Mouse (Mus musculus) cerebral cortex, adult 2 months (tissue): Measurements from ENCODE around the gene Stat6.

Source experiments
- WGBS: fragments of 180-500 bp; shearing (Covaris S2); methylation state at CpG from one replicate; pipeline ENCODE4 v1.1.7; 2018; 5-methylcytosine and 5-hydroxymethylcytosine counted together

The Stat6 gene

DNA sequence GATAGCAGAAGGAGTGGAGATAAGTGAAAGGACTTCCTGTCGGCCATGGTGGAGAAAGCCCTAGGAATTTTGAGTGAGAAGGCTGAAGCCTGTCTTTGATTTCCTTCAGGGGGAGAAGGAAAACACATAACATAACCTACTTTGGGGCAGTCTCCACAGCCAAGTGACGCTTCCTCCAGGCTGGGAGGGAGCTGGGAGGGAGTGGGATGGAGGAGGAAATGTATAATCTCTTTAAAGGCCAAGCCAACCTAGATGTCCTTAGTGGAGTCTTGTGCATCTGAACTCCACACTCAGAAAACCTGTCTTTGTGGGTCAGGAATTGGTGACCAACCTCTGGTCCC lies 27.8 kb upstream of the Stat6 start:
- WGBS, result 10% methylated on average over 2 of the region's 2 CpGs

DNA sequence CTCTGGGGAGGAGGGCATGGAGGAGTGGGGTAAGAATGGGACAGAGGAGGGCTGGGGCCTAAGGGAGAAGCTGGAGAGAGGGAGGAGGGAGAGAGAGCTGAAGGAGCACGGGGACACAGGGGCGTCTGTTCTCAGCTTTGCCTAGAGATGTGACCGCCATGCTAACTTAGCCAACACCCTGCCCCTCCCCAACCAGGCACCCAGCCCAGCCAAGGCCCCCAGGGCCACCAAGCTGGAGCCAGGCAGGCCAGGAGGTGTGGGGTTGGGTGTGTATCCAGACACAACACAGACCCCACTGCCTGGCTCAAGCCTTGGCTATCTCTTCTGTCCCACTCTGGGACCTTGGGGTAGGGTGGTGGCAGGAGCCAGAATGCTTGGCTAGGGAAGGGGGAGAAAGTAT lies 27.2 kb upstream of the Stat6 start:
- 56% methylated on average over 3 of the region's 3 CpGs for WGBS

DNA sequence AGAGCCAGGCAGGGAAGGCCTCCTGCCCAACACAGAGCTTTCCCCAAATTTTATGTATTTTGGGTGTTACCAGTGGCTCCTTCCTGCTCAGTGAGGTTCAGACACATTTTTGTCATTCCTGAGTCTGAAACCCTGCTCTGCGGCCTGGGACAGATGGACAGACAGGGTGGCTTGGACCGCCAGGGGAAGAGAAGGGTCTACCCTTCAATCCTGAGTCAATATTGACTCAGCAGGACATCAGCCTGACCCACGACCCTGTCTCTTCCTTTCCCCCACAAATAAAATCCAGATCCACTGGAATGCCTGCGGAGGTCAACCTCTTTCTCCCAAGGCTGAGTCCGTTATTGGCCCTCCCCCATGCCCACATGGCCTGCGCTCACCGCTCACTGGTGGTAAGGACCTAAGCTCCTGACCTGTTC lies 26.5 kb upstream of the Stat6 start:
- WGBS, result 66% methylated on average over 7 of the region's 7 CpGs

DNA sequence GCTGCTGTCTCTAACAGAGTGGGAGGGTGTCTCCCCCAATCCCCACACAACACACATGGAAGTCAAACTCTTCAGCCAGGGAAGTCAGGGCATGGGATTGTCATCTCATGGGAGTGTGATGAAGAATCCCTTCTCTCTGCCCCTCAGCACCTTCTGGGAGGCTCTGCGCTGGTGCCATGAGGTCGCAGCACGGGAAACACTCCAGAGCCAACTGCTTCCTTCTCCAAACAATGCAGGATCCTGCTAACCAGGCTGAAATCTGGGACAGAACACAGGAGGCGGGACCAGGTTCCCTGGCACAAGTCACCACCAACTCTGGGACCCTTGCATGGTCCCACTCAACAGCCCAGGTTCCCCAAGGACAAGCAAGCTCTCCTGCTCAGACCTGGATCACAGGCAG lies 25.5 kb upstream of the Stat6 start:
- 42% methylated on average over 4 of the region's 4 CpGs for WGBS

DNA sequence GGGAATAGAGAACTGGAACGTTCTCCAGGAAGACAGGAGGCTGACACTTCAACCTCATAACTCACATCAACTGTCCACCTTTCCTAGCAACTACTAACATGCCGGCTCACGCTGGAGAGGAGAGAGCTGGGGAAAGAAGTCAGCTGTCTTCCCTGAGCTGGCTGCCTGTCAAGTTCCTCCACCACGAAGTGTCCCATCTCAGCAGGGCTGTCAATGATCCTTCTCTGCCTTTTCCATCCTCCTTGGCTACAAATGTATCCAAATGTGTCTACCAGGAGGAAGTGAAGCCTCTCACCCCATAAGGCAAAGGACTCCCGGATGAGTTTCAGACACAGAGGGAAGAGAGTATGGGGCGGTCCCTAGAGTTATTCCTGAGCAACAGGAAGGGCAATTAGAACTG lies 24.6 kb upstream of the Stat6 start:
- 19% methylated on average over 6 of the region's 6 CpGs for WGBS

DNA sequence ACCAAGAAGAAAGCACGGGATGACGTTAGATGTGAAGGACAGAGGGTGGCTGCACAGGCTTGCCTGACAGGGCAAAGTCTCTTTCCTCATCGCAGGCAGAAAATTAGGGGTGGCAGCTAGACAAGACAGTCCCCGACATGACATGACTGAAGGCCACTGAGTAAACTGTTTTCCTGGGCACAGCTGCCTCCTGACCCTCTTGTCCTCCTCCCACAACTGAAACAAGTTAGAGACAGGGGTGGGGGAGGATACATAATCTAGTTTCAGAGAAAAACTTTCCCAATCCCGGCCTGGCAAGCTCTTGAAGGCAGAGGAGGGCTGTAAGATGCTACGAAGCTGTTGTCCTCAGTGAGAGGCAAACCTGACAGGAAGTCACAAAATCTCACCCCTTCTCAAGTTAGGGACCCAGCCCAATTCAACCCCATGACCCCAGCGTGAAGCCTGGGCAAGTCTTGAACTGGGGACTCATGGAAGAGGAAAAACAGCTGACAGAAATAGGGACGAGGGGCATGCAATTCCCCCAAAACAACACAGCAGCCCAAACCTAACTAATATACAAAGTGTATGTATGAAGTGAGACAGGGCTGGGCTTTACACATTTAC lies 23.6 kb upstream of the Stat6 start:
- 14% methylated on average over 8 of the region's 8 CpGs for WGBS

DNA sequence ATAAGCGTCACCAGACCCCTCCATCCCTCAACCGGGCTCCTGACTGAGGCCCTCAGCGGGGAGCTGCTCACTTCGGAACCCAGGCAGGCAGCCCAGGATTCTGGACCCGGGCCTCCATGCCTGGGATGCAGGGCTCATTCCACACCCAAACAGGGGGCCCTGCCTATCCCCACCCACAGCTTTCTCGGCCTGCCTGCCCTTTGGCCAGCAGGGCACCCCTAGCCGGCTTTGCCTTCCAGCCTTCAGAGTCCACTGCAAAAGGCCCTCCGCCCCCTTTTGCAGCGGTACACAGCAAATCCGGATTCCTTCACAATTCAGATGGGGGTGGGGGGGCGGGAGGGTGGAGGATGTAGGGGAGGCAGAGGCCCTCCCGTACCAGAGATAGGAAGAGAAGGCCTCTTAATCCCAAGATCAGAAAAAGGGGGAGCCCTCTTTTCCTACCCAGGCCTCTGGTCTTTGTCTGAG lies 22.8 kb upstream of the Stat6 start:
- 10% methylated on average over 12 of the region's 12 CpGs for WGBS

DNA sequence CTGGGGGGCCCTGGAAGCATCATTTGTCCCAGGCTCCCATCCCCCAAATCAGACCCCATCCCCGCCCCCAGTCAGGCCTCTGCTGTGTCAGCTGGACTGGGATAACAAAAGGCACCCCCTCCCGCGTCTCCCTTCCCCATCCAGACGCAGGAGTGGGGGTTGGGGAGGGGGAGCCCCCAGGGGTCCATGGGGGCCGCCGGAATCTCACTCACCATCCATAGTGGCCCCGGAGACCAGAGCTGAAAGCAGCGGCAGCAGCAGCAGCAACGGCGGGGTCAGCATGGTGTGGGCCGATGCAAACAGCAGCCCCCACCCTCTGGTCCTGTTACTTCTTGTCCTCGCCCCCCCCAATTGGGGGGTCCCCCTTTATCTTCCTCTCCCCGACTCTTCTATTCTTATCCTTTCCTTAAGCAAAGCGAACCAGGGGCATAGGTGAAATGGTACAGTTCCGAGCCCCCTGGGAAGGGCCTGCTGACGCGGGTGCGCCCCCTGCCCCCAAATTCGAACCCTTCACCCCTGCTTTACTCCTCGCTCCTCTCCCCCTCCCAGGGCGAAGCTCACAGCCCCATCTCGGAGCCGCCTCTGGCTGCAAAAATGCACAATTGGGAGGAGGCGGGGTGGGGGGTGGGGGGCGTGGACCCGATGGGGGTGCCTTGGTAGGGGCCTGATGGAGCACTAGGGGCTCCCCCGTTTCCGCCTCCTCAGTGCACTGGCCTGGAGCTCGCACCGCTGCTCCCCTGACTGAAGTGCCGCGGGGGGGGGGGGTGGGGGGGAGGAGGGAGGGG lies 22.2 kb upstream of the Stat6 start, which contains the start of gene Lrp1:
TSS of gene Lrp1 (minus strand) at position 743 of the 785 bp plus-strand sequence.
- WGBS, result 2% methylated on average over 32 of the region's 32 CpGs

DNA sequence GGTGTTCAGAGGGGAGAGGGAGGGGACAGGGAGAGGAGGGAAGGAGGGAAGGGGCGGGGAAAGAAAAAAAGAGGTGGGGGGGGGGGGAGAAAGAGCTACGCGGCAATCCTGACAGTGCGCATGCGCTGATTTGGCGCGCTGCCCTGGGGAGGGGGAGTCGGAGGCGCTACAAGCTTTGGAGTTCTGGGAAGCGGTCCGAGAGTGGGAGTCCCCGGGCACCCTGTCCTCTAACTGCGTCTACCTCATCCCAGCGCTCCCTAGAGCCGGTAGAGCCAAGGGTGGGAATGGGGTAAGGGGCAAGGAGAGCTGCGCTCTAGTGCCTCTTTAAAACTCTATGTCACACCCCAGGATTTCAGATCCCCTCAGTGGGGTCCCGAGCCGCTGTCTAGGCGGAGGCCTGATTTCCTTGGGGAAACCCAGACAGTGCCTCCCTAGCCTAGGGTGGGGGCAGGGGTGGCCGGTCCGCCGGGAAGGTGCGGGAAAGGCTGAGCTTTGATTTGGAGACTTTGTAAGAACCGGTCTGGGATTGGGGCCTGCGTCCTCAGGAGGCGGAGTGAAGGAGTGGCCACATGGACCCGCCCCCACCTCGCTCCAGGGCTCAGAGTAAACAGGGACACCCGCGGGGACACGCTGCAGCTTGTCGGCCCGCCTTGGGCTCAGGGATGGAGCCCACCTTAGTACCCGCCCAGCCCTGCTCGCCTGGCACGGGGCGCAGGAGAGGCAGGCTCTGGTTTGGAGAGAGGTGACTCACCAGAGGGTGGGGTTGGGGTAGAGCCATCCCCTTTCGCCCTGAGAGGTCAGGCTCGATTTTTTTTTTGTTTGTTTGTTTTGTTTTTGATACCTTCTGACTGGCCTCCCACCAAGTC lies 21.4 kb upstream of the Stat6 start:
- WGBS, result under 1% methylated on average over 36 of the region's 39 CpGs

DNA sequence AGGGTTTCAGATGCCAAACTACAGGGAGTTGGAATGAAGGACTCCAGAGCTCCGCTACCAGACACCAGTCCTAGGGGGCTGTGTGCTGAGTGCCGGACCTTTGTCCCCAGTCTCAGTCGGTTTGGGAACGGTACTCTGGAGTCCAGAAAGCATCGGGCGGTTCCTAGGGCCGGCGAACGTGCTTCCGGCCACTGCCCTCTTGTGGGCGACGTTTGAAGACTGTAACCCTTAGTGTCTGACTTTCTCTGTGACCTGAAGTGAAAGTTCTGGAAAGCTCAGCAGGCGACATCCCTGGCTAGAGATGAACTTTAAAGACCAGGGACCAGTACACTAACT lies 20.8 kb upstream of the Stat6 start:
- 5% methylated on average over 13 of the region's 13 CpGs for WGBS

DNA sequence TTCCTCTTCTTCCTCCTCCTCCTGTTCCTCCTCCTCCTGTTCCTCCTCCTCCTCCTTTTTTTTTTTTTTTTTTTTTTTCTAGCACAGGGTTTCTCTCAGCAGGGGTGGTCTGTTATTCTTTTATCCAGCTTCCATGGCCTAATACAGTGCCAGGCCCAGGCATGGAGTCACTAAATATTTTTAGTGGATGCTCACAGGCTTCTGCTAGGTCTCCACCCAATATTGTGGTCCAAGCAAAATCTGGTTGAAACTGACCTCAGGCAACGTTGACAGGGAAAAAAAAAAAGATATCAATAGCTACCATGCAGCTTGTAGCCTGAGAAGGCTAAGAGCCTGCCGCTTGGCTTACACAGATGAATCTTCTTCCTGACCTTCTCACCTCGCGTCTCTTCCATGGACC lies 20.1 kb upstream of the Stat6 start:
- 72% methylated on average over 4 of the region's 4 CpGs for WGBS

DNA sequence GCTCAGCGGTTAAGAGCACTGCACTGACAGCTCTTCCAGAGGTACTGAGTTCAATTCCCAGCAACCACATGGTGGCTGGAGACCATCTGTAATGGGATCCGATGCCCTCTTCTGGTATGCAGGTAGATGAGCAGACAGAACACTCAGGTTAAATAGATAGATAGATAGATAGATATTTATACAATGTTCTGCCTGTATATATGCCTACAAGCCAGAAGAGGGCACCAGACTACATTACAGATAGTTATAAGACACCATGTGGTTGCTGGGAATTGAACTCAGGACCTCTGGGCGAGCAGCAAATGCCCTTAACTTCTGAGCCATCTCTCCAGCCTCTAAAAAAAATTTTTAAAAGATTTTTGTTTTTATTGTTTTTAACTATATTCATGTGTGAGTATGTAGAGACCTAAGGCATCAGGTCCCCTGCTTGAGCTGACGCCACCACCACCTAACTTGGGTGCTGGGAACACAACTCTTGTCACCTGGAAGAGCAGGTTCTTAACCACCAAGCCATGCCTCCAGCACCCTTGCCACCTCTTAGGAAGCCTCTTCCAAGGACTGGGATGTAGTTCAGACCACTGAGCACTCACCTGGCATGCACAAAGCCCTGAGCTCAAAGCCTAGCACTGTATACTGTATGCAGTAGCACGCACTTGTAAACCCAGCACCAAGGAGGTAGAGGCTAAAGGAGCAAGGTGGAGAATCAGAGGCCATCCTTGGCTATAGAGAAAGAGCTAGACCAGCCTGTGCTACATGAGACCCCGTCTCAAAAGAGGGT lies 19.2 kb upstream of the Stat6 start:
- 97% methylated on average over 6 of the region's 6 CpGs for WGBS

DNA sequence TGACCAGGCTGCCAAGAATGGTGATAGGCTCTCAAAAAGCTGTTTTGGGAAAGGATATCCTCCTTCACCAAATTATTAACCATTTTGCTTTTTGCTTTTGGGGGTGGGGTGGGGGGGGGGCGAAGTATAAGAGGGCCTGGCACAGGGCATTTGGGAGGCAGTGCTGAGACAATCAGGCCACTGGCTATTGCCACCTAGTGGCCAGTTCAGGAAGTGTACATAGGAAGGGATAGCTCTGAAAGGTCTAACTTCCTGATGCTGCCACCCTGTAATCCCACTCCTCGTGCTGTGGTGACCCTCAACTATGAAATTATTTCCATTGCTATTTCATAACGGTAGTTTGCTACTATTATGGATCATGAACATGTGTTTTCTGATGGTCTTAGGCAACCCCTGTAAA lies 16.4 kb upstream of the Stat6 start:
- WGBS, result 82% methylated on average over 3 of the region's 3 CpGs

DNA sequence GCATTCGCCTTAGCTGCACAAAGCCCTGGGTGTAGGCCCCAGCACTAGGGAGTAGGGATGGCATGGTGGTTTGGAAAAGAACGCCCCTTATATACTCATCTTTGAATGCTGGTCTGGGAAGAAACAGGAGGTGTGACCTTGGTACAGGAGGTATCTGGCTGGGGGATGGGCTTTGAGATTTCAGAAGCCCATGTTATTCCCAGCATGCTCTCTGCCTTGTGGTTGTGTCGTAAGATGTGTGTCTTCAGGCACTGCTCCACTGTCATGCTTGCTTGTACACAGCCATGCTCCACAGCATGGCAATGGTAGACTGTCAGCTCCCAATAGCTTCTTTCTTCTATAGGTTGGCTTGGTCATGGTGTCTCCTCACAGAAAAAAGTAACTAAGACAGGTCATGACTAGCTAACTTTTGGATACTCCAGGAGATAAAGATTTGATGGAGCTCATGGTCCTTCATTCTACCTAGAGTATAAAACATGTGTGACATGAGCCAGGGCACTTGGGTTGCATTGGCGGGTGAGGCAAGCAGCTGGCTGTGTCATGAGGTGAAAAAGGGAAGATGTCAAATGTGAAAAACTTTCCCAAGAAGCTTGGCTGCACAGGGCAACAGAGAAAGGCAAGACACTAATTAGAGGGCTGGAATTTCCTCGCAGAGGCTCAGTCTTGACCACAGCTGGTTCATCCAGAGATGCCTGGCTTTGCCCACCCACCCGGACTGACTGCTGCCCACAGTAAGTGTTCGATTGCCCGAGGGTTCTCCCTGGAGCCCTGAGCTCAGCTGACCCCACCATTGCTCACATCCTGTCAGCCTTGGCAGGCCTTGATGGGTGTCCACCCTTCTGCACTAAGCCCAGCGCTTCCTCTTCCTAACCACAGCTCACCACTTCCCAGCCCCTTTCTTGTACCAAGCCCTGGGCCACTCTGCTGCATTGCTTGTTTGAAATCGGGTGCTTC lies 11.2 kb upstream of the Stat6 start:
- WGBS, result 83% methylated on average over 10 of the region's 10 CpGs

DNA sequence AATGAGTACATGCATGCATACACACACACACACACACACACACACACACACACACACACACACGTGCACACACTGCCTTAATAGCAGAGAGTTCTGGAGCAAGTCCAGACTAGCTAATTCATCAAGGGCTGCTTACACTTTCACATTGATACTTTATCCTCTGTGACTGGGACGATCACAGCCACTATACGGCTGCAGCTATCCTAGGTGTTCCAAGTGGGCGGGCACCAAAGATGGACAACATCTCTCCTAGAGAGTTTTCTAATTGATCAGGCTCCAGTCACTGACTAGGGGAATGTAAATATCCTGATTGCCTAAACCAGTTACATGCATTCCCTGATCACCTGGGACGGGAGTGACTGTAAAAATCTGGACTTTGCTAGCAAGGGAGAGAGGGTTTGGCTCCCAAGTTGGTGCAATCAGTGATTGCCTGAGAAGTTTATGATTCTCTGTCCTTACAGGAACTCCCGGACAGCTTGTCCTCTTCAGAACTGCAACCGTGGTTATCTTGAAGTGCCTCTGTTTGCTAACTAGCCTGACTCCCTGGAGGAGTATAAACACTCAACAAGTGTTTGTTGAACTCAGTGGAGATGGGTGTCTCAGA lies 10.0 kb upstream of the Stat6 start:
- WGBS, result 78% methylated on average over 7 of the region's 7 CpGs

DNA sequence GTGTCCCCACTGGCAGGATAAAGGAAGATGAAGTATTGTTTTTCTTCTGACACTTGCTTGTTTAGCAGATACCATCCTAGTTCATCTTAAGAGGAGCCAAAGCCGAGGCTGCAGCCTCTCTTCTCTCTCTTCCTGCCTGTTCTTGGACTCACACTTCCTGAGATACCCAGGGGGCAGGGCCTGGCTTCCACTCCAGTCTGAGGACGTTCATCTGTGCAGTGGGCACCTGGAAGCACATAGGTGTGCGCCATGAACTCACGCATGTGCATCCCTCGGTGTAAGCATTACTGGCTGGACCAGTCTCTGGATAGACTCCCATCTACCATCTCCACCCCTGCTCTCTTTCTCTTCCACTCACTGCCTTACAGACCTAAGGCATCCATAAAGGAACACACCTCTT lies 2.4 kb upstream of the Stat6 start:
- 76% methylated on average over 5 of the region's 5 CpGs for WGBS

DNA sequence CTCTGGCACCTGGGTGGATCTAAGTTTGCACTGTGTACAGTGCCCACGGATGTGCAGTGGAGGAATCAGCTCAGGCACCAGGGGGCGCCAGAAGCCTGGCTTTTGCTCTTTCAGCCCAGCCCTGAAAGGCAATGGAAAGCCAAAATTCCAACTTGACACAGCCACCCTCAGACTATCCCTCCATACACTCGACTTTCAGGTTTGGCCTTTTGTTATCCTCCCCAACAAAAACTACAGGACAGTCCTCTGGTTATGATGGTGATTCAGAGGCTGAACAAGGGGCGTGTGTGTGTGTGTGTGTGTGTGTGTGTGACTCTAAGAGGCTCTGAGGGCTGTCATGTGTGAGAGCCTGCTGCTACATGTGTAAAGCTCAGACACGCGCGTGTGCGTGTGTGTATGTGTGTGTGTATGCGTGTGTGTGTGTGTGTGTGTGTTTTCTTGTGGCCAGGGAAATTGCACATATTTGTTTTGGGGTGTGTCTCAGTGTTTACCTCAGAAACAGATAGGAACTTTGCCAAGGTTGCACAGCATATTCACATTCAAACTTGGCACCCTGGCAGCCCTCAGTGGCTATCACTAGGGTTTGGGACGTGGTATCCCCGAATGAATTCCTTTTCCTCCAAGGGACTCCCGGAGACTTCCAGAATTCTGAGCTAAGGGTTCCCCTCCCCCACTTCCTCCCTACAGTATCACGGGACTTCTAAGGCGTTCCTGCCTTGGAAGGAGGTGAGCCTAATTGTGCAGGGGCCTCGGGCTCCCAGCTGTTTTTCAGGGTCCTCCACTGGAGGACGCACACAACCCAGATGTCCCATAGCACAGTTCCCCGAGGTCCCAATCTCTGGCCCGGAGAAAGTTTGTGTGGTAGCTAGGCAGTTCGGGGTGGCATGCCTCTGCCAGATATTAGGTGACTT lies 670 bp upstream of the Stat6 start:
- WGBS, result 4% methylated on average over 19 of the region's 19 CpGs

DNA sequence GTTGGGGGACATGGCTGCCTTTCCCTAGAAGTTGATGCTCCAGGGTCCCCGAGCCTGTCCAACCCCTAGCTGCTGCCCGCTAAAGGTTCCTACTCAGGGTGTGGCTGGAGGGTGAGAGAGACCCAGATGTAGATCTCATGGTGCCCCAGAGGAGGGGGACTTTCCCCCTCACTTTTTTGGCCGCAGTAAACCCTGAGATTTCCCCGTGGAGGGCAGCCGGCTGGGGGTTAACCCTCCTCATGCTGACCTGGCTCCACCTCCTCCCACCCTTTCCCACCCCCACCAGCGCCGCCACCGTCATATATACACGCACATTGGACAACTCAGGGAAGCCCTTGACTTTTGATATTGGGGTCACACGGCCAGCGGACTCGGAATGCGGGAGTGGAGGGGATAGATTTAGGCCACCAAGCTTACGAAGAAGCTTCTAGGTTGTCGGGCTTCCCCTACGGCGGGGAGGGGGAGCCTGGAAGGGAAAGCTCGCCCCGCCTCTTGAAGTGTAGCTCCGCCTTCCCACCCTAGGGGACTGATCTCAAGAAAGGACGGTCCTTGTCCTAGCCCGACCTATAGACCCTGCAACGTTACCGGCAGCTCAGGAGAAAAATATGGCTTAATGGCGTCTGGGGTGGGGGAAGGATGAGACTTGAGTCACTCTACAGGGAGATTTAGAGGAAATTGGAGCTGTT lies 910 bp downstream of the Stat6 start:
- 11% methylated on average over 25 of the region's 25 CpGs for WGBS

DNA sequence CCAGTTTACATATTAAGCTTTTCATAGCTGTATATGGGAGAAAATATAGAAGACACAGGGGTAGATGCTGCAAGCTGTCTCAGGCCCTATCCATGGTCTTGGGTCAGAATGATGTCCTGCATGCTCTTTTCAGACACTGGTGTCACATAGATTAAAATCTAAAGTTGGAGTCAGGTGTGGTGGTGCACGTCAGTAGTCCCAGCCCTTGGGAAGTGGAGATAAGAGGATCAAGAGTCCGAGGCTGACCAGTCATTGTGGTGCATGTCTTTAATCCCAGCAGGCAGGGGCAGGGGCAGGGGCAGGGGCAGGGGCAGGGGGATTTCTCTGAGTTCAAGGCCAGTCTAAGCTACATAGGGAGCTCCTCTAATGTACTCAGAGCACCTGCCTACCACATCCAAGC lies 3.0 kb downstream of the Stat6 start:
- WGBS, result 91% methylated on average over 2 of the region's 2 CpGs
